18 mouse cellular contexts compared by ENCODE assay signal in the genomic region with DNA sequence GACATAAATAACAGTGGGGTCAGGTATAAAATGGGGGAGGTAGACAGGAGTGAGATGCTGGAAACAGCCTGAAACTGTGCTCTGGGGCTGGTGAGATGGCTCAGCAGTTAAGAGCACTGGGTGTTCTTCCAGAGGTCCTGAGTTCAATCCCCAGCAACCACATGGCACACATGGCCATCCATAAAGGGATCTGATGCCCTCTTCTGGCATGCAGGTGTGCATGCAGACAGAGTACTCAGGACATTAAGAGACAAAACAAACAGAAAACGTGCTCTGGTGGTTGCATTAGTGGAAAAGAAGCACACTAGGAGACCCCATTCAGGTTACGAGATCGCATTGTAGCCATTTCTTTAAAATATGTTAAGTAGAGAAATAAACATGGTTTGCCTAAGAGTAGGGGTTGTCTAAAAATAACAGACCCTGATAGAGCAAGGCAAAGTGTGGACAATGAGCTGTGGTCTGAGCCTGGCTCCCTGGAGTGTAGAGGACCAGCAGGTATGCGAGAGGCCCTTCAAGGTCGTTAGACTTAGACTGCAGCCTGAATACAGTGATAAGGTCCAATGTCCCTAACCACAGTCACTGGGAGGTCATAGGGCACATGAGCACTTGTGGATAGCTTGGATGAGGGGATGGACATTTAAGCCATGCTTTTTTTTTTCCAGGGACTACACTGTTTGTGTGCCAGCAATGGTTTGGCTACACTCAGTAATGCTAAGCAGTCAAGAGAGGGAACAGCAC.
A peak's percentile ranks its signal among the peaks of the same experiment; 100 is the strongest.
DNase-seq lines count a peak whose midpoint lies in the region; ATAC-seq and TF ChIP-seq lines count a peak whose summit lies in the region.
"Had no signal": no experiment of that assay in that cellular context is flagged by ENCODE, and none has a peak within 500 bp of the region (broad histone marks: within the 10 kb centered on the region; RNA-seq: fewer than 3 reads in every experiment).

No protein-coding gene starts in this region.

- H3K36me3 ChIP-seq in forebrain, postnatal 0 days (ENCODE audit: insufficient read depth): no peaks in the 10 kb centered on the region
- no peaks in the 10 kb centered on the region for H3K36me3 ChIP-seq in forebrain, embryonic 11.5 days (ENCODE audit: control insufficient read depth, insufficient read depth, low read length)
- no peaks in the 10 kb centered on the region for H3K36me3 ChIP-seq in kidney, postnatal 0 days (ENCODE audit: insufficient read depth, low read length)
- H3K36me3 ChIP-seq in lung, embryonic 14.5 days (ENCODE audit: insufficient read depth): no peaks in the 10 kb centered on the region

- H3K27ac ChIP-seq in forebrain, postnatal 0 days (ENCODE audit: low read depth, low read length): no peak overlapping the region
- H3K27ac ChIP-seq in forebrain, embryonic 11.5 days (ENCODE audit: low read depth, low read length): no peak overlapping the region
- no peak overlapping the region for H3K27ac ChIP-seq in kidney, postnatal 0 days
- H3K27ac ChIP-seq in lung, embryonic 14.5 days (ENCODE audit: low read depth): no peak overlapping the region

- no peaks in the 10 kb centered on the region for H3K27me3 ChIP-seq in forebrain, postnatal 0 days (ENCODE audit: insufficient read depth, low read length)
- H3K27me3 ChIP-seq in forebrain, embryonic 11.5 days (ENCODE audit: control insufficient read depth, insufficient read depth, low read length): no peaks in the 10 kb centered on the region
- H3K27me3 ChIP-seq in kidney, postnatal 0 days (ENCODE audit: insufficient read depth, low read length): no peaks in the 10 kb centered on the region
- H3K27me3 ChIP-seq in lung, embryonic 14.5 days (ENCODE audit: insufficient read depth, low read length): no peaks in the 10 kb centered on the region
- H3K27me3 ChIP-seq: embryonic facial prominence, embryonic 13.5 days had no signal

- DNase-seq in forebrain, postnatal 0 days: no peak
- DNase-seq in forebrain, embryonic 11.5 days (ENCODE audit: low spot score): no peak
- no peak for DNase-seq in kidney, postnatal 0 days (ENCODE audit: low spot score)
- no peak for DNase-seq in kidney, postnatal 4 days
- DNase-seq in lung, embryonic 14.5 days: no peak
- no peak for DNase-seq in lung, postnatal 25 days (ENCODE audit: low spot score)
- DNase-seq in R1 (ENCODE audit: low read depth, low spot score): peak; percentile 33
- DNase-seq in gastrocnemius, postnatal 10 days: no peak
- DNase-seq: adrenal gland, adult 8-10 months; cerebellum, adult 8-10 months; kidney, adult 8-10 months; kidney, postnatal 36 days; lung, postnatal 14 days; right cerebral cortex, postnatal 4 days had no signal

- 0 out of 2 replicates have a peak, but pooled peaks have one; percentile 15 for TF ChIP-seq CTCF in forebrain, postnatal 0 days (IDR thresholded peaks at IDR 0.05; ENCODE audit: low read depth)
- TF ChIP-seq CTCF in kidney, postnatal 0 days (IDR thresholded peaks at IDR 0.05; ENCODE audit: low read depth): peak; percentile 44; the same call in 1 of the 2 replicates
- peak; percentile 29; the same call in 1 of the 2 replicates for TF ChIP-seq CTCF in lung, embryonic 14.5 days (IDR thresholded peaks at IDR 0.05; ENCODE audit: low read depth)

- ATAC-seq in forebrain, postnatal 0 days: no peak
- ATAC-seq in forebrain, embryonic 11.5 days (replicated peaks; ENCODE audit: low FRiP score): no peak
- no peak for ATAC-seq in kidney, postnatal 0 days (replicated peaks; ENCODE audit: low FRiP score, low read depth)
- ATAC-seq in lung, embryonic 14.5 days (ENCODE audit: insufficient read depth): no peak
- ATAC-seq: CD4-positive, CD25-positive, alpha-beta regulatory T cell, adult 4 months; forebrain, embryonic 16.5 days had no signal

- no peak overlapping the region for H3K4me2 ChIP-seq in forebrain, postnatal 0 days (ENCODE audit: low read depth)
- no peak overlapping the region for H3K4me2 ChIP-seq in forebrain, embryonic 11.5 days (ENCODE audit: low read depth, low read length, severe bottlenecking)
- no peak overlapping the region for H3K4me2 ChIP-seq in kidney, postnatal 0 days (ENCODE audit: low read length)
- no peak overlapping the region for H3K4me2 ChIP-seq in lung, embryonic 14.5 days
- H3K4me2 ChIP-seq: embryonic facial prominence, embryonic 13.5 days; midbrain, embryonic 11.5 days had no signal

- no peak overlapping the region for H3K4me3 ChIP-seq in forebrain, postnatal 0 days (ENCODE audit: low read depth, low read length)
- no peak overlapping the region for H3K4me3 ChIP-seq in forebrain, embryonic 11.5 days (ENCODE audit: low read depth, low read length)
- no peak overlapping the region for H3K4me3 ChIP-seq in kidney, postnatal 0 days (replicated peaks; ENCODE audit: low read depth, low read length)
- no peak overlapping the region for H3K4me3 ChIP-seq in lung, embryonic 14.5 days (ENCODE audit: low read depth, low read length)
- H3K4me3 ChIP-seq: embryonic facial prominence, embryonic 13.5 days had no signal

- H3K4me1 ChIP-seq in forebrain, postnatal 0 days (ENCODE audit: insufficient read depth): no peaks in the 10 kb centered on the region
- no peaks in the 10 kb centered on the region for H3K4me1 ChIP-seq in forebrain, embryonic 11.5 days (replicated peaks; ENCODE audit: control insufficient read depth, insufficient read depth, low read length)
- H3K4me1 ChIP-seq in kidney, postnatal 0 days (replicated peaks; ENCODE audit: insufficient read depth, low read length): no peaks in the 10 kb centered on the region
- H3K4me1 ChIP-seq in lung, embryonic 14.5 days (ENCODE audit: insufficient read depth): no peaks in the 10 kb centered on the region
- H3K4me1 ChIP-seq: embryonic facial prominence, embryonic 13.5 days had no signal

- 69% methylated on average over 5 of the region's 5 CpGs for WGBS in forebrain, postnatal 0 days
- 72% methylated on average over 5 of the region's 5 CpGs for WGBS in forebrain, embryonic 11.5 days
- WGBS in kidney, postnatal 0 days: 77% methylated on average over 5 of the region's 5 CpGs
- WGBS in lung, embryonic 14.5 days: 61% methylated on average over 5 of the region's 5 CpGs

- H3K9ac ChIP-seq in forebrain, postnatal 0 days: no peak overlapping the region
- H3K9ac ChIP-seq in forebrain, embryonic 11.5 days (ENCODE audit: low read length): no peak overlapping the region
- H3K9ac ChIP-seq in kidney, postnatal 0 days (ENCODE audit: low read depth, low read length): no peak overlapping the region
- no peak overlapping the region for H3K9ac ChIP-seq in lung, embryonic 14.5 days
- H3K9ac ChIP-seq: embryonic facial prominence, embryonic 13.5 days had no signal

- H3K9me3 ChIP-seq in forebrain, postnatal 0 days (ENCODE audit: low read length): no peaks in the 10 kb centered on the region
- H3K9me3 ChIP-seq in forebrain, embryonic 11.5 days (ENCODE audit: control insufficient read depth, low read length): no peaks in the 10 kb centered on the region
- H3K9me3 ChIP-seq in kidney, postnatal 0 days (replicated peaks; ENCODE audit: low read length): no peaks in the 10 kb centered on the region
- no peaks in the 10 kb centered on the region for H3K9me3 ChIP-seq in lung, embryonic 14.5 days (ENCODE audit: low read depth, low read length)
- H3K9me3 ChIP-seq: embryonic facial prominence, embryonic 13.5 days had no signal
